Mouse (Mus musculus): ENCODE results near the gene Srsf7. TPM values are rescaled to one million over a fixed set of nuclear protein-coding genes. Genes with fewer than 3 reads are reported as not detected.
"Not testable (repeated sequence)": the region's sequence is repeated elsewhere in the genome, so short reads cannot be mapped to it uniquely, and the experiment has no call there.

Gene Srsf7
- polyA plus RNA-seq, 1 experiment, result 148 TPM

GRCm38 (mm10) chr17:80224326-80225116, 17.4 kb upstream of the Srsf7 start, which contains the start of gene Gemin6:
Gene Gemin6 (plus strand): TSS chr17:80224441.
- DNase-seq, result peak; percentile 85
- H3K4me3 ChIP-seq (ENCODE audit: control insufficient read depth, insufficient read depth, low read length), result peak within 1 kb of the TSS; percentile 52
- H3K27ac ChIP-seq (ENCODE audit: control insufficient read depth, insufficient read depth, low read length), result peak within 1 kb of the TSS; percentile 71
- no peaks in the 10 kb centered on the region for H3K36me3 ChIP-seq (ENCODE audit: control insufficient read depth, insufficient read depth, low read length)
- WGBS, result under 1% methylated on average over 33 of the region's 33 CpGs
- no peaks in the 10 kb centered on the region; the same call in 1 of the 2 replicates for H3K4me1 ChIP-seq (replicated peaks; ENCODE audit: control insufficient read depth, insufficient read depth, low read length)
- TF ChIP-seq CTCF (IDR thresholded peaks at IDR 0.05; ENCODE audit: borderline replicate concordance, control insufficient read depth, extremely low read depth, insufficient read depth, low read length, poor library complexity) (no peak), POLR2A (IDR thresholded peaks at IDR 0.05; ENCODE audit: control insufficient read depth, extremely low read depth, insufficient read depth, low read length, poor library complexity) (peak; percentile 68)
- no peaks in the 10 kb centered on the region for H3K27me3 ChIP-seq (ENCODE audit: control insufficient read depth, insufficient read depth, low read length)

GRCm38 (mm10) chr17:80223829-80224228, 16.7 kb upstream of the Srsf7 start:
- Histone ChIP-seq H3K36me3 (ENCODE audit: control insufficient read depth, insufficient read depth, low read length) (no peaks in the 10 kb centered on the region), H3K4me3 (ENCODE audit: control insufficient read depth, insufficient read depth, low read length) (peak overlapping the region; percentile 52), H3K27ac (ENCODE audit: control insufficient read depth, insufficient read depth, low read length) (no peak overlapping the region), H3K4me1 (replicated peaks; ENCODE audit: control insufficient read depth, insufficient read depth, low read length) (no peaks in the 10 kb centered on the region; the same call in 1 of the 2 replicates), H3K27me3 (ENCODE audit: control insufficient read depth, insufficient read depth, low read length) (no peaks in the 10 kb centered on the region)
- TF ChIP-seq CTCF (IDR thresholded peaks at IDR 0.05; ENCODE audit: borderline replicate concordance, control insufficient read depth, extremely low read depth, insufficient read depth, low read length, poor library complexity) (no peak), POLR2A (IDR thresholded peaks at IDR 0.05; ENCODE audit: control insufficient read depth, extremely low read depth, insufficient read depth, low read length, poor library complexity) (no peak)
- 7% methylated on average over 9 of the region's 9 CpGs for WGBS
- DNase-seq, result no peak

DNA sequence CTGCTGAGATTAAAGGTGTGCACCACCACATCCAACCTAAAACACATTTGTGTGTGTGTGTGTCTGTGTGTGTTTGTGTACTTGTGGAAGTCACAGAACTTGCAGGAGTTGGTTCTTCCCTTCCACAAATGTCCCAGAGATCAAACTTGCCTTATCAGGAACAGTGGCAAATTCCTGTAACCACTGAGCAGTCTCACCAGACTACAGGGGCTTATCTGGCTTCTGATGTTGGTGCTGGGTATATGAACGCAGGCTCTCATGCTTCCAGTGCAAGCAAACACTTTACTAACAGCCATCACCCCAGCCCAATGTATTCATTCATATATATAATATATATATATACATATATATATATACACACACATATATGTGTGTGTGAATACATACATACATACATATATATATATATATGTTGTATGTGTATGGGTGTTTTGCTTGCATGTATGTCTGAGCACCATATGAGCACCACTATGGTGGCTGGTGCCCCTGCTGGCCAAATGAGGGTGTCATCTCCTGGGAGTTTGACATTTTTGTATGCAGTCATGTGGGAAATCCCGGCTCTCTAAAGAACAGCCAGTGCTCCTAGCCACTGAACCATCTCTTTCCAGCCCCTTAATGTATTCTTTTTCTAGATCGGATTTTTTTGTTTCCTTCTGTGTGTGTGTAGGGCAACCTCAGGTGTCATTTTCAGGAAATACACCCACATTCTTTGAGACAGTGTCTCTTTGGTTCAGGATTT, 15.0 kb upstream of the Srsf7 start:
- no peaks in the 10 kb centered on the region for H3K27me3 ChIP-seq (ENCODE audit: control insufficient read depth, insufficient read depth, low read length)
- TF ChIP-seq CTCF (IDR thresholded peaks at IDR 0.05; ENCODE audit: borderline replicate concordance, control insufficient read depth, extremely low read depth, insufficient read depth, low read length, poor library complexity) (no peak), POLR2A (IDR thresholded peaks at IDR 0.05; ENCODE audit: control insufficient read depth, extremely low read depth, insufficient read depth, low read length, poor library complexity) (no peak)
- H3K36me3 ChIP-seq (ENCODE audit: control insufficient read depth, insufficient read depth, low read length), result no peaks in the 10 kb centered on the region
- H3K27ac ChIP-seq (ENCODE audit: control insufficient read depth, insufficient read depth, low read length), result no peak overlapping the region
- no peak overlapping the region for H3K4me3 ChIP-seq (ENCODE audit: control insufficient read depth, insufficient read depth, low read length)
- WGBS, result 64% methylated on average over 3 of the region's 3 CpGs
- H3K4me1 ChIP-seq (replicated peaks; ENCODE audit: control insufficient read depth, insufficient read depth, low read length), result no peaks in the 10 kb centered on the region; the same call in 1 of the 2 replicates
- DNase-seq, result peak; percentile 43

DNA sequence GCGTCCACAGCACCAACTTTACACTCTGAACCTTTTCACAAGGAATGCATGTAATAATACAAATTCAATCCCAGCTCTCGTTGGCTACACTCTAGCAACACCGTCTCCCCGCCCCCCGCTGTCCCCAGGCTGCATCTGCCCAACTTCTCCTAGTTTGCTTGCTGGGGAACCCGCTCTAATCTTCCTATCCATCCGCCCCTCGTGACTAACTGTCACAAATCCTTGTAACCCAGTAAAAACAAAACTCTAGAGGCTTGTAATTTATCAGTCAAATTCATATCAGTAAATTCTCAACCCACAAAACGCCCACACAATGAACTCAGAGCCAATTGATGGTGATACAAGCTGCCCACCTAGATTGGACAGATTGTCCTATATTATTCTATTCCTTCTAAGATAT, 14.1 kb upstream of the Srsf7 start:
- no peak for TF ChIP-seq CTCF (IDR thresholded peaks at IDR 0.05; ENCODE audit: borderline replicate concordance, control insufficient read depth, extremely low read depth, insufficient read depth, low read length, poor library complexity)
- no peak for TF ChIP-seq POLR2A (IDR thresholded peaks at IDR 0.05; ENCODE audit: control insufficient read depth, extremely low read depth, insufficient read depth, low read length, poor library complexity)
- no peaks in the 10 kb centered on the region; the same call in 1 of the 2 replicates for H3K4me1 ChIP-seq (replicated peaks; ENCODE audit: control insufficient read depth, insufficient read depth, low read length)
- no peak for DNase-seq
- no peak overlapping the region for H3K4me3 ChIP-seq (ENCODE audit: control insufficient read depth, insufficient read depth, low read length)
- no peaks in the 10 kb centered on the region for H3K27me3 ChIP-seq (ENCODE audit: control insufficient read depth, insufficient read depth, low read length)
- H3K27ac ChIP-seq (ENCODE audit: control insufficient read depth, insufficient read depth, low read length), result no peak overlapping the region
- H3K36me3 ChIP-seq (ENCODE audit: control insufficient read depth, insufficient read depth, low read length), result no peaks in the 10 kb centered on the region
- 83% methylated on average over 9 of the region's 9 CpGs for WGBS

DNA sequence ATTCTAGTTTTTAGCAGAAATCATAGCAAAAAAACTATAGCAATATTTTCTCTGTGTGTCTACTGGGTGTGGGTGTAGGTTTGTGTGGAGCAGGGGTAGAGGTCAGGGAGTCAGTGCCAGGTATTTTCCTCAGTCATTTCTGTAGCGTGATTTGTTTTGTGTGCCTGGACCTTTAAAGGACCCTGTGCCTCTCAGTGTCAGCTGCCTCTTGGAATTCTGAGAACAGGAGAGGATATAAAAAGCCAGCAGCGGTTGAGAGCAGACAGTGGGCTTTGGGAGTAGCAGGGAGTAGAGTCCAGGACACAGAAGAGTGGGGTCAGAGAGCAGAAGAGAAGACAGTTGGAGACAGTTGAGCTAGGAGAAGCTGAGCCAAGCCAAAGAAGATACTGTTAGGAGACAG, 13.0 kb upstream of the Srsf7 start:
- Histone ChIP-seq H3K27me3 (ENCODE audit: control insufficient read depth, insufficient read depth, low read length) (no peaks in the 10 kb centered on the region), H3K36me3 (ENCODE audit: control insufficient read depth, insufficient read depth, low read length) (no peaks in the 10 kb centered on the region), H3K4me3 (ENCODE audit: control insufficient read depth, insufficient read depth, low read length) (no peak overlapping the region), H3K4me1 (replicated peaks; ENCODE audit: control insufficient read depth, insufficient read depth, low read length) (no peaks in the 10 kb centered on the region; the same call in 1 of the 2 replicates), H3K27ac (ENCODE audit: control insufficient read depth, insufficient read depth, low read length) (no peak overlapping the region)
- WGBS, result 94% methylated on average over 2 of the region's 2 CpGs
- no peak for TF ChIP-seq CTCF (IDR thresholded peaks at IDR 0.05; ENCODE audit: borderline replicate concordance, control insufficient read depth, extremely low read depth, insufficient read depth, low read length, poor library complexity)
- TF ChIP-seq POLR2A (IDR thresholded peaks at IDR 0.05; ENCODE audit: control insufficient read depth, extremely low read depth, insufficient read depth, low read length, poor library complexity), result no peak
- DNase-seq, result no peak

DNA sequence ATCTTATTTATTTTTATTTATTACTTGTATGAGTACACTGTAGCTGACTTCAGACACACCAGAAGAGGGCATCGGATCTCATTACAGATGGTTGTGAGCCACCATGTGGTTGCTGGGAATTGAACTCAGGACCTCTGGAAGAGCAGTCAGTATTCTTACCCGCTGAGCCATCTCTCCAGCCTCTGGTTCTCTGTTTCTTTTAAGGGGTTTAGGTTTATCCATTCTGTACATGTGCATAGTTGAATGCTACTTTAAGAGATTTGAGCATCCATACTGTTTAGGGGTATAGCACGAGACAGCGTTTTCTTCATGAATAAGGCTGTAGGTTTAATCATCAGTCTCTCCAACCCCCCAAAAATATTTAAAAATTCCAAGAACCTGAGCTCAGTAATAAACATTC, 6.9 kb upstream of the Srsf7 start:
- H3K27me3 ChIP-seq (ENCODE audit: control insufficient read depth, insufficient read depth, low read length); H3K4me3 ChIP-seq (ENCODE audit: control insufficient read depth, insufficient read depth, low read length); H3K36me3 ChIP-seq (ENCODE audit: control insufficient read depth, insufficient read depth, low read length); H3K27ac ChIP-seq (ENCODE audit: control insufficient read depth, insufficient read depth, low read length); H3K4me1 ChIP-seq (replicated peaks; ENCODE audit: control insufficient read depth, insufficient read depth, low read length); DNase-seq: not testable (repeated sequence)
- WGBS, result 96% methylated on average over 4 of the region's 4 CpGs

Measured in thymus, adult 2 months (tissue).